Mouse (Mus musculus) left cerebral cortex, postnatal 10 days (tissue): ENCODE measurements around the gene Oit1. TPM values are rescaled to one million over a fixed set of nuclear protein-coding genes. Genes with fewer than 3 reads are reported as not detected.

Experiments used
- DNase-seq, 2 experiments: peaks; one replicate each; pipeline ENCODE4 v3.0.0; 2021 to 2022; ENCODE audit warnings: low spot score in 2 of 2, mixed read lengths in 1 of 2; ENCODE audit errors: extremely low spot score in 1 of 2
- intact Hi-C: fragments of 180-260 bp; cut with DNase I; formaldehyde crosslinking; loops from one replicate; pipeline ENCODE4 v1.15.1; 2025
- total RNA-seq, 2 experiments: library from RNA; stranded (reverse); gene quantifications; 2 replicates each; pipeline ENCODE4 v1.2.3; 2021

Oit1 gene
- total RNA-seq, 2 experiments from 2014 or later = not detected

- intact Hi-C loops = no loop called here
- peak; percentile 38 to 63 for DNase-seq
Observed at GRCm38 (mm10) chr14:8309621-8310141, 68.9 kb downstream of the Oit1 start.

- intact Hi-C loops = no loop called here
- no peak for DNase-seq
Observed at GRCm38 (mm10) chr14:8308650-8309049, 69.9 kb downstream of the Oit1 start.

GRCm38 (mm10) chr14:8306884-8307283, 71.7 kb downstream of the Oit1 start:
- no peak for DNase-seq
- intact Hi-C loops = no loop called here

- DNase-seq = peak in 1 of 2 experiments; percentile 25
- intact Hi-C loops = no loop called here
Observed at GRCm38 (mm10) chr14:8305014-8305413, 73.5 kb downstream of the Oit1 start.

GRCm38 (mm10) chr14:8304082-8304481, 74.5 kb downstream of the Oit1 start:
- intact Hi-C loops = loop anchor here (5.0 kb wide), 1 partner anchor 43 kb away; no protein-coding TSS in a partner anchor
- no peak for DNase-seq

- intact Hi-C loops = loop anchor here (5.0 kb wide), 1 partner anchor 45 kb away; no protein-coding TSS in a partner anchor
- DNase-seq = no peak
Observed at GRCm38 (mm10) chr14:8302687-8303086, 75.9 kb downstream of the Oit1 start.

GRCm38 (mm10) chr14:8300281-8300680, 78.3 kb downstream of the Oit1 start:
- DNase-seq = peak in 1 of 2 experiments; percentile 52
- intact Hi-C loops = loop anchor here (5.0 kb wide), 1 partner anchor 47 kb away; no protein-coding TSS in a partner anchor

Other genes with a start within 250 kb of the Oit1 start
- gene Pdhb, start 205.7 kb downstream of the Oit1 start, total RNA-seq = 100 to 1,000 TPM; 172 to 184 TPM
- 10 to 100 TPM; 27.9 to 30.0 TPM for gene Kctd6, start 164.6 kb downstream of the Oit1 start, total RNA-seq
- under 1 TPM in 1 of 2 experiments, not detected in 1; 0.61 TPM for gene Acox2, start 119.4 kb downstream of the Oit1 start, total RNA-seq
- 10 to 100 TPM; 27.7 to 82.3 TPM for gene Fam107a, start 60.7 kb downstream of the Oit1 start, total RNA-seq